Mouse (Mus musculus): ENCODE results near the gene Gm20388. TPM values are rescaled to one million over a fixed set of nuclear protein-coding genes. Genes with fewer than 3 reads are reported as not detected.

Gene Gm20388
- polyA plus RNA-seq, 1 experiment from 2014 or later: 7.4 TPM

GRCm38 (mm10) chr8:121852464-121852863 is 1941.8 kb downstream of the Gm20388 start:
- no peaks in the 10 kb centered on the region for H3K9me3 ChIP-seq (replicated peaks; ENCODE audit: control insufficient read depth, low read length)
- WGBS: 39% methylated on average over 7 of the region's 7 CpGs
- no peaks in the 10 kb centered on the region for H3K36me3 ChIP-seq (ENCODE audit: control insufficient read depth, insufficient read depth, low read length)
- peak overlapping the region; percentile 26 for H3K9ac ChIP-seq (ENCODE audit: low read length)
- no peak overlapping the region for H3K27ac ChIP-seq (ENCODE audit: low read length)
- H3K4me1 ChIP-seq (ENCODE audit: control insufficient read depth, insufficient read depth, low read length): peaks cover 14% of the 10 kb centered on the region
- no peak overlapping the region for H3K4me2 ChIP-seq (ENCODE audit: low read depth, low read length)
- H3K27me3 ChIP-seq (ENCODE audit: control insufficient read depth, insufficient read depth, low read length): no peaks in the 10 kb centered on the region
- ATAC-seq (ENCODE audit: insufficient read depth, low FRiP score): no peak
- no peak overlapping the region for H3K4me3 ChIP-seq (replicated peaks; ENCODE audit: low read length)

GRCm38 (mm10) chr8:121853586-121853985 is 1942.9 kb downstream of the Gm20388 start:
- H3K9ac ChIP-seq (ENCODE audit: low read length): no peak overlapping the region
- H3K9me3 ChIP-seq (replicated peaks; ENCODE audit: control insufficient read depth, low read length): no peaks in the 10 kb centered on the region
- H3K4me3 ChIP-seq (replicated peaks; ENCODE audit: low read length): no peak overlapping the region
- 77% methylated on average over 2 of the region's 2 CpGs for WGBS
- ATAC-seq (ENCODE audit: insufficient read depth, low FRiP score): no peak
- no peaks in the 10 kb centered on the region for H3K27me3 ChIP-seq (ENCODE audit: control insufficient read depth, insufficient read depth, low read length)
- no peak overlapping the region for H3K4me2 ChIP-seq (ENCODE audit: low read depth, low read length)
- no peaks in the 10 kb centered on the region for H3K36me3 ChIP-seq (ENCODE audit: control insufficient read depth, insufficient read depth, low read length)
- H3K4me1 ChIP-seq (ENCODE audit: control insufficient read depth, insufficient read depth, low read length): peaks cover 14% of the 10 kb centered on the region
- H3K27ac ChIP-seq (ENCODE audit: low read length): no peak overlapping the region

DNA sequence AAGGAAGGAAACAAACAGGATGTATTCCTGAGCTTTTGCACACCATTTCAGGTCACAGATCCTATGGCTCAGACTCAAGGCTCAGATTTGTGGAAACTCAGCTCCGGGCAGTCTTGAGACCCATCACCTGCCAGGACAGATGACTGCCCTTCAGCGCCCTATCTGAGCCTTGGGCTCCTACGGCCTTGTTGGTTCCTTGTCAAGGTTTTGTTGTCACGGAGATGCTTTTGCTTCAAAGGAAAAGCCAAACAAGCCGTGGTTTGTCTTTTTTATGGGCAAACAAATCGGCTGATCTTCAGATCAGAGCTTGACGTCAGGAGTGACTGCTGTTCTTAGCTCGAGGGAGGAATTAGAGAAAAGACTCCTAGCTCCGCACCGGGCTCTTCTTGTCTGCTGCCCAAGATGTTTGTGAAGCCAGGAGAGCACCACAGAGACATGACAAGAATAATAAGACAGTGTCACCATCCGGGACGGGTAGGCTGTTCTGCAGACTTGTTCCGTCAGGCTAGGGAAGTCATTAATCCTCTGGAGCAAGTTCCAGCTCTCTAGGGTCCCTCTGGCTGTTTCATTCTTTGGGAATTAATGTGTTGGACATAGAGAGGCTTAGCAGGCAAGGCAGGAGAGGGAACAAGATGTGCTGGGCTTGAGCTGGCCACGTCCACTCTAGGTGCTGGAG is 1945.6 kb downstream of the Gm20388 start:
- H3K4me1 ChIP-seq (ENCODE audit: control insufficient read depth, insufficient read depth, low read length): peaks cover 6% of the 10 kb centered on the region
- H3K4me2 ChIP-seq (ENCODE audit: low read depth, low read length): no peak overlapping the region
- no peak overlapping the region for H3K4me3 ChIP-seq (replicated peaks; ENCODE audit: low read length)
- H3K27me3 ChIP-seq (ENCODE audit: control insufficient read depth, insufficient read depth, low read length): no peaks in the 10 kb centered on the region
- no peak overlapping the region for H3K27ac ChIP-seq (ENCODE audit: low read length)
- ATAC-seq (ENCODE audit: insufficient read depth, low FRiP score): no peak
- H3K9me3 ChIP-seq (replicated peaks; ENCODE audit: control insufficient read depth, low read length): no peaks in the 10 kb centered on the region
- 69% methylated on average over 14 of the region's 14 CpGs for WGBS
- no peak overlapping the region for H3K9ac ChIP-seq (ENCODE audit: low read length)
- H3K36me3 ChIP-seq (ENCODE audit: control insufficient read depth, insufficient read depth, low read length): no peaks in the 10 kb centered on the region

- no peak overlapping the region for H3K4me3 ChIP-seq (replicated peaks; ENCODE audit: low read length)
- no peaks in the 10 kb centered on the region for H3K27me3 ChIP-seq (ENCODE audit: control insufficient read depth, insufficient read depth, low read length)
- H3K4me1 ChIP-seq (ENCODE audit: control insufficient read depth, insufficient read depth, low read length): no peaks in the 10 kb centered on the region
- no peaks in the 10 kb centered on the region for H3K9me3 ChIP-seq (replicated peaks; ENCODE audit: control insufficient read depth, low read length)
- no peak overlapping the region for H3K9ac ChIP-seq (ENCODE audit: low read length)
- H3K36me3 ChIP-seq (ENCODE audit: control insufficient read depth, insufficient read depth, low read length): no peaks in the 10 kb centered on the region
- 72% methylated on average over 9 of the region's 9 CpGs for WGBS
- no peak overlapping the region for H3K27ac ChIP-seq (ENCODE audit: low read length)
- no peak overlapping the region for H3K4me2 ChIP-seq (ENCODE audit: low read depth, low read length)
- no peak for ATAC-seq (ENCODE audit: insufficient read depth, low FRiP score)
Observed at GRCm38 (mm10) chr8:121857331-121857730, 1946.7 kb downstream of the Gm20388 start.

DNA sequence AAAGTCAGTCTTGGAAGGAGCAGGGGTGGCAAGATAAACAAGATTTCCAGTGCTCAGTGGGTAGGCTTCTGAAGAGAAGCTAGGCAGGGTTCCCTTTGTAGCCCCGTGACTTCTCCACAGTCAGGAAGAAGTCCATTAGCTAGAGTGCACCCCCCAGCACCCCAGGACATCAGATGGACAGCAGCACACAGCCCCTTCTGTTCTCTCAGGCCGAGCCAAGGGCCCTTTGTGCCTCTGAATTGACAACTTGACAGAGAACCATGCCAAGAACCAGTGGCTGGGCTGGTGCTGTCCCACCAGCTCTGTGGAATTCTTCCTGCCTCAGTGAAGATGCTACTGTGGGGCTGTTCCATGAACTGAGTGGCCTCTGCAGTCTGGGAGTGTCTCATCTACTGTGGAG is 1947.1 kb downstream of the Gm20388 start:
- 48% methylated on average over 2 of the region's 2 CpGs for WGBS

DNA sequence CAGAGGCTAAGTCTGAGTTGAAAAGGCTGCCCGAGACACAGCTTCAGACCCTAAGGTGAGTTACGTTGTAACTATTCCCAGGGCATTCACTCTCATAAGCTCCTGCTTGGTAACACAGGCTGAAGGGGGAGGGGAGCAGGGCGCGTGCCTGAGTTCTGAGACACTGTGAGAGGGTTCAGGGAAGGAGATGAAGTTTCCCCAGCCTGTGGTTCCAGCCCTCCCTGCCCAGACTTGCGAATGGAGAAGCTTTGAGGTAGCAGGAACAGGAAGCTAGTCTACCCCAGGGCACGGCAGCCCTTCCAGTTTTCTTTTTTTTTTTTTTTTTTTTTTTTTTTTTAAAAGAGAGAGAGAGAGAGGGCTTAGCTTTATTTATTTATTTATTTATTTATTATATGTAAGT is 1950.6 kb downstream of the Gm20388 start:
- Histone ChIP-seq H3K27me3 (ENCODE audit: control insufficient read depth, insufficient read depth, low read length) (no peaks in the 10 kb centered on the region), H3K9me3 (replicated peaks; ENCODE audit: control insufficient read depth, low read length) (no peaks in the 10 kb centered on the region), H3K4me3 (replicated peaks; ENCODE audit: low read length) (no peak overlapping the region), H3K4me1 (ENCODE audit: control insufficient read depth, insufficient read depth, low read length) (no peaks in the 10 kb centered on the region), H3K9ac (ENCODE audit: low read length) (no peak overlapping the region), H3K27ac (ENCODE audit: low read length) (peak overlapping the region; percentile 19; the same call in 1 of the 2 replicates), H3K36me3 (ENCODE audit: control insufficient read depth, insufficient read depth, low read length) (no peaks in the 10 kb centered on the region), H3K4me2 (ENCODE audit: low read depth, low read length) (no peak overlapping the region)
- 45% methylated on average over 6 of the region's 6 CpGs for WGBS
- 0 out of 2 replicates have a peak, but pooled peaks have one; percentile 56 for ATAC-seq (ENCODE audit: insufficient read depth, low FRiP score)

More for the DNA sequence above, 1947.1 kb downstream of the Gm20388 start:
- Histone ChIP-seq H3K27ac (ENCODE audit: low read length) (no peak overlapping the region), H3K9ac (ENCODE audit: low read length) (no peak overlapping the region), H3K4me3 (replicated peaks; ENCODE audit: low read length) (no peak overlapping the region), H3K27me3 (ENCODE audit: control insufficient read depth, insufficient read depth, low read length) (no peaks in the 10 kb centered on the region), H3K9me3 (replicated peaks; ENCODE audit: control insufficient read depth, low read length) (no peaks in the 10 kb centered on the region), H3K4me2 (ENCODE audit: low read depth, low read length) (no peak overlapping the region), H3K36me3 (ENCODE audit: control insufficient read depth, insufficient read depth, low read length) (no peaks in the 10 kb centered on the region), H3K4me1 (ENCODE audit: control insufficient read depth, insufficient read depth, low read length) (no peaks in the 10 kb centered on the region)
- no peak for ATAC-seq (ENCODE audit: insufficient read depth, low FRiP score)

DNA sequence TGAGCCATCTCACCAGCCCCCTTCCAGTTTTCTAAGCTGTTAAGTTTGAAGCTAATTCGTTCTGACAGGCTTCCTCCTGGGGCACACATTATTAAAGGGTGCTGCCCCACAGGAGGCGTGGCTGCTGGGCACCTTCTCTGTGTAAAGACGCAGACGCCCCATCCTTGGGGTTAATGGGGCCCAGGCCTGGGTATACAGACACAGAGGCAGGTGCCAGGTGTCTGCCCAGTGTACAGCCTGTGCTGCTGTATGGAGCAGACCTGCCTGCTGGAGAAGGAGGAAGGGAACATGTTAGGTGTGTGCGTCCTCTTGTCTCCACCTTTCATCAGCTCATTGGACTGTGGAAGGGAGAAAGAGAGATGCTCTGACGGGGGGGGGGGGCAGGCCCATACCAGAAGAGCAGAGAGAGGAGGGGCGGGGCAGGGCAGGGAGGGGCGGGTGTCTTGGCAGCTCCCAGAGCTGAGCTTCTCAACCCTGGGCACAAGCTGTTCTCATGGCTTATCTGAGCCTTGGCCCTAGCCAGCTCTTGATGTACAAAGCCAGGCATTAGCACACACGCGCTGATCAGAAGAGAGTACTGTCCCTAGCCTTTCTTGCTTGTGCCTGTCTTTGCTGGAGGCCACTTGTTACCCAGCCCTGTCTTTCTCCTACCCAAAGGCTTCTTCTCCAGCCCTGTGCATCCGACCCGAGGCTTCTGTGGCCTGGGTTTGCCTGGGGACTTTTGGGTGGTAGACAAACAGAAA is 1951.3 kb downstream of the Gm20388 start:
- Histone ChIP-seq H3K9me3 (replicated peaks; ENCODE audit: control insufficient read depth, low read length) (no peaks in the 10 kb centered on the region), H3K9ac (ENCODE audit: low read length) (no peak overlapping the region), H3K4me2 (ENCODE audit: low read depth, low read length) (no peak overlapping the region), H3K27me3 (ENCODE audit: control insufficient read depth, insufficient read depth, low read length) (no peaks in the 10 kb centered on the region), H3K36me3 (ENCODE audit: control insufficient read depth, insufficient read depth, low read length) (no peaks in the 10 kb centered on the region), H3K27ac (ENCODE audit: low read length) (peak overlapping the region; percentile 10; the same call in 1 of the 2 replicates), H3K4me3 (replicated peaks; ENCODE audit: low read length) (no peak overlapping the region), H3K4me1 (ENCODE audit: control insufficient read depth, insufficient read depth, low read length) (no peaks in the 10 kb centered on the region)
- 61% methylated on average over 10 of the region's 12 CpGs for WGBS
- ATAC-seq (ENCODE audit: insufficient read depth, low FRiP score): peak; percentile 54; the same call in 1 of the 2 replicates

DNA sequence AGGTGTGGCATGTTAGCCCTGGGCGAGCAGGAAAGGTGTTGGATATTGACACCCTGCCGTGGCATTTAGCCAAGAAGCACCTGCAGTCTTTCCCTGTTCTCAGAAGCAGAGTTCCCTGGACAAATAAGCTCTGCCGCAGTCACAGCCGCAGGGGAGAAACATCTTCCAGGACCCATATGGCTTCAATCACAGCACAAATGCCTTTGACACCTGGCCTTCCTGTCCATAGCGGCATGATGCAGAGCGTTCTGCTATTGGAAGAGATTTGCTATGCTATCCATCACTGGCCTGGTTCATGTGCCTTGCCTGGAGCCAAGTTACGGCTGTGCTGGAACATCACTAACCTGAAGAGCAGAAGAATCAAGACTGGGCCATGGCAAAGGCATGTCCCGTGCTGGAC is 1954.7 kb downstream of the Gm20388 start:
- H3K4me2 ChIP-seq (ENCODE audit: low read depth, low read length): no peak overlapping the region
- 49% methylated on average over 8 of the region's 8 CpGs for WGBS
- H3K9ac ChIP-seq (ENCODE audit: low read length): no peak overlapping the region
- H3K4me1 ChIP-seq (ENCODE audit: control insufficient read depth, insufficient read depth, low read length): no peaks in the 10 kb centered on the region
- H3K27ac ChIP-seq (ENCODE audit: low read length): no peak overlapping the region
- H3K27me3 ChIP-seq (ENCODE audit: control insufficient read depth, insufficient read depth, low read length): no peaks in the 10 kb centered on the region
- H3K4me3 ChIP-seq (replicated peaks; ENCODE audit: low read length): no peak overlapping the region
- ATAC-seq (ENCODE audit: insufficient read depth, low FRiP score): peak; percentile 30; the same call in 1 of the 2 replicates
- H3K36me3 ChIP-seq (ENCODE audit: control insufficient read depth, insufficient read depth, low read length): no peaks in the 10 kb centered on the region
- no peaks in the 10 kb centered on the region for H3K9me3 ChIP-seq (replicated peaks; ENCODE audit: control insufficient read depth, low read length)

DNA sequence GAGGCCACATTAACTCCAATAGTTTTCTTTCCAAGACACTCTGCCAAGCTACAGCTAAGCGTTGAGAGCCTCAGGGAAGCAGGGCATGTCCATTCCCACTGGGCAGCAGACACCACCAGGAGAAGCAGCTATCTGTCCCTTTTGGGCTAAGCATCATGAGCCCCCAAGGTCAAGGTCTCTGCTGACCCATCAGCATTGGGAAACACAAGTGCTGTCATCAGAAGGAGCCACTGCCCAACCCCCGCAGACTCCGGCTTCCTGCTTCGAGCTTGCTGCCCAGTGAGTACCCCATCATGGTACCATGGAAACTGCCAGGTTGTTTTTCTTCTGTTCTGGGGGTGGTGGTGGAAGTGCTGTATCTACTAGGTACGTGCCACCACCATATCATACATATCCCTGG is 1957.6 kb downstream of the Gm20388 start:
- Histone ChIP-seq H3K36me3 (ENCODE audit: control insufficient read depth, insufficient read depth, low read length) (no peaks in the 10 kb centered on the region), H3K9ac (ENCODE audit: low read length) (no peak overlapping the region), H3K4me2 (ENCODE audit: low read depth, low read length) (no peak overlapping the region), H3K27me3 (ENCODE audit: control insufficient read depth, insufficient read depth, low read length) (no peaks in the 10 kb centered on the region), H3K27ac (ENCODE audit: low read length) (no peak overlapping the region), H3K4me1 (ENCODE audit: control insufficient read depth, insufficient read depth, low read length) (peaks cover 9% of the 10 kb centered on the region), H3K4me3 (replicated peaks; ENCODE audit: low read length) (no peak overlapping the region), H3K9me3 (replicated peaks; ENCODE audit: control insufficient read depth, low read length) (no peaks in the 10 kb centered on the region)
- 90% methylated on average over 5 of the region's 5 CpGs for WGBS
- ATAC-seq (ENCODE audit: insufficient read depth, low FRiP score): no peak
